Mouse (Mus musculus): ENCODE measurements around the gene Hs6st3. TPM values are rescaled to one million over a fixed set of nuclear protein-coding genes. Genes with fewer than 3 reads are reported as not detected.

Hs6st3 gene
- polyA plus RNA-seq, 1 experiment from 2014 or later: 0.11 TPM

DNA sequence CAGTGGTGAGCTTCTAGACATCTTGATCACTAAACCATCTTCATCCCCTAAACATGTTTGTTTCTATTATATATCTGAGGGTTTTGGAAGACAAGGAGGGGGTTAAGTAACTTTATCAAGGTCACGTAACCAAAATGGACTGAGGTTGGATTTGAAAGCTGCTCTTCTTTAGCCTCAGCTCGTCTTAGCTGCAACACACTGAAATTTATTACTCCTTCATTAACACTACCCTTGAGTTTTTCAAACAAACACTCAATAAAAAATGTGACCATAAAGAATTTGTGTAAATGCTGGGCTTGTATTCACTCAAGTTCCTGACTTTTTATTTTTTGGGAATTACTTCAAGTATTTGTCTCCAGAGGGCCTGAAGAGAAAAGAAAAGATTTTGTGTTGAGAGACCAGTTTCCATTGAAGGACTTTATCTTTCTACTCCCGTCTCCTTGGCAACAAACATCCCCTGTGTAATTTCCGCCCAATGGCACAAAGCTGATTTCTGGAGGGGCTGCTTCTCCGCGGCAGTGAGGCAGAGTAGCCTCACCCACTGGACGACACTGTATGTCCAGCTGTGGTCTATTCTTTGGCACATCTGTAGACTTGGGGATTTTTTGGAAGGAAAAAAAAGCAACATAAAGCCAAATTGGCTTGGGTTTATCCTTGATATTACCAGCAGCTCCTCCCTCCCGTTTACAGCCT is 696.0 kb downstream of the Hs6st3 start:
- Histone ChIP-seq H3K36me3 (ENCODE audit: control insufficient read depth, insufficient read depth, low read length) (no peaks in the 10 kb centered on the region), H3K27ac (replicated peaks in 1 of 2; ENCODE audit: control insufficient read depth in 1 of 2, insufficient read depth in 1 of 2, low read depth in 2 of 2, low read length in 2 of 2) (no peak overlapping the region), H3K9ac (ENCODE audit: low read length) (no peak overlapping the region), H3K4me1 (ENCODE audit: control insufficient read depth in 2 of 2, insufficient read depth in 2 of 2, low read length in 2 of 2) (no peaks in the 10 kb centered on the region), H3K9me3 (ENCODE audit: control insufficient read depth, low read length) (no peaks in the 10 kb centered on the region), H3K4me3 (ENCODE audit: control insufficient read depth in 1 of 2, insufficient read depth in 1 of 2, low read depth in 1 of 2, low read length in 2 of 2) (no peak overlapping the region), H3K27me3 (ENCODE audit: control insufficient read depth, insufficient read depth, low read length) (no peaks in the 10 kb centered on the region), H3K4me2 (ENCODE audit: low read length) (no peak overlapping the region)
- WGBS: 50% methylated on average over 8 of the region's 8 CpGs
- no peak for ATAC-seq (ENCODE audit: insufficient number of reproducible peaks, insufficient read depth, low FRiP score, low read depth)

DNA sequence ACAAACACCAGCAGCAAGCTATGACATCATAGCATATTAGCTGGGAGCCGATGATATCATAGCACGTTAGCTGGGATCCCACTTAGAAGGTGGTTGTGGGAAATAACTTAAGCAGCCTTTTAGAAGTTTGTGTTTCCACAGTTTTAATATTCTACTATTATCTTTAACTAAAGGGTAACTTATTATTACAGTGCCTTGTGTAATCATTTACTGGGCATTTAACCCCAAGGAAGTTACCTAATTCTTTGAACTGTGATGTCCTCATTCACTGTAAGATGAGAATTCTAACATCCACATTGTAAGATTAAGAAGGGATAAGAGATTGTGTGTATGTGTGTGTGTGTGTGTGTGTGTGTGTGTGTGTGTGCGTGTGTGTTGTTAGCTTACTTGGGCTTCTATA is 697.9 kb downstream of the Hs6st3 start:
- WGBS: 88% methylated on average over 3 of the region's 3 CpGs
- ATAC-seq (ENCODE audit: insufficient number of reproducible peaks, insufficient read depth, low FRiP score, low read depth): no peak
- no peaks in the 10 kb centered on the region for H3K9me3 ChIP-seq (ENCODE audit: control insufficient read depth, low read length)

DNA sequence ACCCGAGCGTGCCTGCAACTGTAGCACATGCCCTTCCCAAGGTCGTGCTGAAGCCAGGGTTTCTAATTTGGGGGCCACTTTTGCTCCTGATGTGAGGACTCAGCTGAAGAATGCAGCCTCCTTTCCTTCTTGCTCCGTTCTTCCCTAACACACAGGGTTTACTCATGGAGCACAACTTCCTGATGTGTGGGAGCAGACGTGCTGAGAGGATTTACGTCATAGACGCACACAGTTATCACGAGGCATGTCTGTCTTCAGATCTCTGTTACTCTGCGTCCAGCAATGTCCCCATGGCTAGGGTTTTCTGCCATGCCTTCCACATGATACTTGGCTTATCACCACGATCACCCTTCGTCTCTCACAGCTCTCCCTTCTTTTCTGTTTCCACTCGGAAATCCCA is 709.4 kb downstream of the Hs6st3 start:
- peak overlapping the region; percentile 2 to 21; a peak in 3 of 4 replicates for H3K4me3 ChIP-seq (ENCODE audit: control insufficient read depth in 1 of 2, insufficient read depth in 1 of 2, low read depth in 1 of 2, low read length in 2 of 2)

More for the DNA sequence above, 697.9 kb downstream of the Hs6st3 start:
- no peaks in the 10 kb centered on the region for H3K27me3 ChIP-seq (ENCODE audit: control insufficient read depth, insufficient read depth, low read length)
- H3K4me2 ChIP-seq (ENCODE audit: low read length): no peak overlapping the region
- H3K4me1 ChIP-seq (ENCODE audit: control insufficient read depth in 2 of 2, insufficient read depth in 2 of 2, low read length in 2 of 2): no peaks in the 10 kb centered on the region
- H3K9ac ChIP-seq (ENCODE audit: low read length): no peak overlapping the region
- no peak overlapping the region for H3K27ac ChIP-seq (replicated peaks in 1 of 2; ENCODE audit: control insufficient read depth in 1 of 2, insufficient read depth in 1 of 2, low read depth in 2 of 2, low read length in 2 of 2)
- H3K4me3 ChIP-seq (ENCODE audit: control insufficient read depth in 1 of 2, insufficient read depth in 1 of 2, low read depth in 1 of 2, low read length in 2 of 2): no peak overlapping the region
- no peaks in the 10 kb centered on the region for H3K36me3 ChIP-seq (ENCODE audit: control insufficient read depth, insufficient read depth, low read length)

DNA sequence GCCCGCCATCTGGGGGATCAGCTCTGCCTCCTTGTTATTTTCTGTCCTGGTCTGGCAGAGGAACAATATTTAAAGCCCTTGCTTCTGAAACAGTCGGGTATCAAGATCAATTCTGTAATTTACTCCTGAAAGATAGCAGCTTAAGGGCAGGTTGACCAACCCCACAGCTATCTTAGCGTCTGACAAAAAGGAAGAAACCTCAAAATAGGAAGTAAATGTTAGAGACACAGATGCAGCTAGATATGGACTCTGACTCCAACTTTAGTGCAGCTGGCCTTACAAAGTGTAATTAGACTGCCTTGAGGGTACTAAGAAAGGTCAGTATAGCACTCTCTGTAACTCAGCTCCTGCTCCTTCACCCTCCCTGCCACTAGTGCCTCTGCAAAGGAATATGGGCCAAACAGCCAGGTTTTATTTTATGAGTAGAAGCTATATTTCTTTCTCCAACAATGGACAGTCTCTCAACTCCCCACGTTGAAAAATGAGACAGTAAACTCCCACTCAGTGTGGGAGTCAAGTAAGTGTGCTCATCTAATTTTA is 710.7 kb downstream of the Hs6st3 start:
- Histone ChIP-seq H3K27ac (replicated peaks in 1 of 2; ENCODE audit: control insufficient read depth in 1 of 2, insufficient read depth in 1 of 2, low read depth in 2 of 2, low read length in 2 of 2) (no peak overlapping the region), H3K27me3 (ENCODE audit: control insufficient read depth, insufficient read depth, low read length) (no peaks in the 10 kb centered on the region), H3K9ac (ENCODE audit: low read length) (no peak overlapping the region), H3K36me3 (ENCODE audit: control insufficient read depth, insufficient read depth, low read length) (no peaks in the 10 kb centered on the region), H3K9me3 (ENCODE audit: control insufficient read depth, low read length) (no peaks in the 10 kb centered on the region), H3K4me2 (ENCODE audit: low read length) (no peak overlapping the region), H3K4me3 (ENCODE audit: control insufficient read depth in 1 of 2, insufficient read depth in 1 of 2, low read depth in 1 of 2, low read length in 2 of 2) (no peak overlapping the region), H3K4me1 (ENCODE audit: control insufficient read depth in 2 of 2, insufficient read depth in 2 of 2, low read length in 2 of 2) (peaks cover 8 to 11% of the 10 kb centered on the region in 2 experiments)
- WGBS: 67% methylated on average over 4 of the region's 4 CpGs
- ATAC-seq (ENCODE audit: insufficient number of reproducible peaks, insufficient read depth, low FRiP score, low read depth): no peak

More for the DNA sequence above, 709.4 kb downstream of the Hs6st3 start:
- no peak overlapping the region for H3K27ac ChIP-seq (replicated peaks in 1 of 2; ENCODE audit: control insufficient read depth in 1 of 2, insufficient read depth in 1 of 2, low read depth in 2 of 2, low read length in 2 of 2)
- H3K4me1 ChIP-seq (ENCODE audit: control insufficient read depth in 2 of 2, insufficient read depth in 2 of 2, low read length in 2 of 2): peaks cover 8 to 11% of the 10 kb centered on the region in 2 experiments
- H3K9ac ChIP-seq (ENCODE audit: low read length): peak overlapping the region; percentile 38; the same call in 1 of the 2 replicates
- no peaks in the 10 kb centered on the region for H3K27me3 ChIP-seq (ENCODE audit: control insufficient read depth, insufficient read depth, low read length)
- no peaks in the 10 kb centered on the region for H3K9me3 ChIP-seq (ENCODE audit: control insufficient read depth, low read length)
- ATAC-seq (ENCODE audit: insufficient number of reproducible peaks, insufficient read depth, low FRiP score, low read depth): no peak
- H3K4me2 ChIP-seq (ENCODE audit: low read length): peak overlapping the region; percentile 60
- no peaks in the 10 kb centered on the region for H3K36me3 ChIP-seq (ENCODE audit: control insufficient read depth, insufficient read depth, low read length)
- WGBS: 21% methylated on average over 12 of the region's 12 CpGs

DNA sequence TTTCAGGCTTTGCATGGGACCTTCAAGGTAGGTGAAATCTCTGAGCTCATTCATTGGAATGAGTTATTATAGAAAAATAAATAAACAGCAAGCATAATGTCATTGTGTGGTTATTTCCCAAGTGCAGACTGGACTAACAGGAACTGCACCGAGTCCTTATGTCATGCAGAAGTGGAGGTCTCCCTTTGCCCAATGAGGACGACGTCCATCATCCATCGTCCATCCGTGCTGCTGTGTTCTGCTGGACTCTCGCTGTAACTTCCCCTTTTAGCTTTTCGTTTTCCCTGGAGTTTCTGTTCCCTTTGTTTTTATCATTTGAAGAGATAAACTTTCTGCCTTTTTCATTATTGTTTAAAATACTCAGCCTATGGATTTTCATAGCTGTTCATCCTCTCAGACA is 711.2 kb downstream of the Hs6st3 start:
- 74% methylated on average over 7 of the region's 7 CpGs for WGBS
- no peak for ATAC-seq (ENCODE audit: insufficient number of reproducible peaks, insufficient read depth, low FRiP score, low read depth)

DNA sequence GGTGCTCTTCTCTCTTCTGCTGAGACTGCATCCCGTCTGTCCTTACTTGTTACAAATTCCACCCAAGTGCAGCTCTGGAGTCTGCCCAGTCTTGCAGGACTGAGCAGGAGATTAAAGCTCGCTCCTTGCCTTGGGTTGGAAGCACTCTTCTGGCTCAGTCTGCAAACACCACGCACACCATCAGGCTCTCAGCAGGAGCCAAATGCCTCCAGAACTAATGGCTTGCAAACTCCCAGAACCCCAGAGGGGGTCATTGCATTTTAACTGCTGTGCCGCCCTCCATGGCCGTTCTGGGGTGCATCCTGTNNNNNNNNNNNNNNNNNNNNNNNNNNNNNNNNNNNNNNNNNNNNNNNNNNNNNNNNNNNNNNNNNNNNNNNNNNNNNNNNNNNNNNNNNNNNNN is 714.0 kb downstream of the Hs6st3 start:
- no peaks in the 10 kb centered on the region for H3K36me3 ChIP-seq (ENCODE audit: control insufficient read depth, insufficient read depth, low read length)
- 5% methylated on average over 5 of the region's 5 CpGs for WGBS
- peak overlapping the region in 1 of 2 experiments; percentile 6; a peak in 1 of 4 replicates for H3K4me3 ChIP-seq (ENCODE audit: control insufficient read depth in 1 of 2, insufficient read depth in 1 of 2, low read depth in 1 of 2, low read length in 2 of 2)
- H3K4me2 ChIP-seq (ENCODE audit: low read length): peak overlapping the region; percentile 56
- no peaks in the 10 kb centered on the region for H3K27me3 ChIP-seq (ENCODE audit: control insufficient read depth, insufficient read depth, low read length)
- H3K9ac ChIP-seq (ENCODE audit: low read length): peak overlapping the region; percentile 34; the same call in 1 of the 2 replicates
- H3K9me3 ChIP-seq (ENCODE audit: control insufficient read depth, low read length): no peaks in the 10 kb centered on the region
- peaks cover 7 to 9% of the 10 kb centered on the region in 2 experiments for H3K4me1 ChIP-seq (ENCODE audit: control insufficient read depth in 2 of 2, insufficient read depth in 2 of 2, low read length in 2 of 2)
- ATAC-seq (ENCODE audit: insufficient number of reproducible peaks, insufficient read depth, low FRiP score, low read depth): no peak
- no peak overlapping the region for H3K27ac ChIP-seq (replicated peaks in 1 of 2; ENCODE audit: control insufficient read depth in 1 of 2, insufficient read depth in 1 of 2, low read depth in 2 of 2, low read length in 2 of 2)

More for the DNA sequence above, 711.2 kb downstream of the Hs6st3 start:
- no peak overlapping the region for H3K4me3 ChIP-seq (ENCODE audit: control insufficient read depth in 1 of 2, insufficient read depth in 1 of 2, low read depth in 1 of 2, low read length in 2 of 2)
- H3K4me1 ChIP-seq (ENCODE audit: control insufficient read depth in 2 of 2, insufficient read depth in 2 of 2, low read length in 2 of 2): peaks cover 8 to 11% of the 10 kb centered on the region in 2 experiments
- no peak overlapping the region for H3K27ac ChIP-seq (replicated peaks in 1 of 2; ENCODE audit: control insufficient read depth in 1 of 2, insufficient read depth in 1 of 2, low read depth in 2 of 2, low read length in 2 of 2)
- no peaks in the 10 kb centered on the region for H3K9me3 ChIP-seq (ENCODE audit: control insufficient read depth, low read length)
- H3K27me3 ChIP-seq (ENCODE audit: control insufficient read depth, insufficient read depth, low read length): no peaks in the 10 kb centered on the region
- no peaks in the 10 kb centered on the region for H3K36me3 ChIP-seq (ENCODE audit: control insufficient read depth, insufficient read depth, low read length)
- H3K4me2 ChIP-seq (ENCODE audit: low read length): no peak overlapping the region
- H3K9ac ChIP-seq (ENCODE audit: low read length): no peak overlapping the region

DNA sequence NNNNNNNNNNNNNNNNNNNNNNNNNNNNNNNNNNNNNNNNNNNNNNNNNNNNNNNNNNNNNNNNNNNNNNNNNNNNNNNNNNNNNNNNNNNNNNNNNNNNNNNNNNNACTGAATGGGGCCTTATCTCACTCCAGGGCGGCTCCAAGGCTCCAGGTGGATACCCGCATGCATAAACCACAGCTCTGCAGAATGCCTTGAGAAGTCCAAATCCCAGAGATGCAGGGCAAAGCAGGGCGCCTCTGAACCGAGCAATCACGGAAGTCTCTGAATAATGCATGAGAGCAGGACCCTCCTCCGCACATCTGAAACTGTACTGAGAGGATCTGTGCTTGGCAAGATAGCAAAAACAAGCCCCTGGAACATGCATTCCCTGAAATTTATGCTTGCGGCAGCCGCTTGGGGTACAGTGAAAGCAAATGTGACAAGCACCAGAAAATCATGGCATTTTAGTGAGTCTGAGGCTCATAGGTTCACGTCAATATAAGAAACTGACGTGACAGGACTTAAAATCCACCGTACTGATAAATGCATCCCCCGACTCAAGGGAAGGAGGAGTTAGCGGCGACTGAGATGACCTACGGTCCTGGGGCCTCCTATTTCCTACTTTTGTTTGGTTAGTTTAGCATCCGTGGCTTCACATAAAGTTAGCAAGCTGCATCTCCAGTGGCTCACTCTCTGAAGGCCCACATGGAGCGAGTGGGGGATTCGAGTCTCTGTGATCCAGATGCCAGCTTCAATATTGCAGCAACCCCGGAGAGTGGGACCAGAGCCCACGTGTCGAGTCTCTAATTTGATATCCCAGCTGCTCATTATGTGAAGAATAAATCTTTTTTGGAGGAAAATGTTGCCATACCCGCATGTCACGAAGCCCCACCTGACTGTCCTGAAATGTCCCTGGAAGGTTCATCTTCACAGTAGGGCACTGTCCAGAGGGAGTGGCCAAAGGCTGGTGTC is 719.5 kb downstream of the Hs6st3 start:
- Histone ChIP-seq H3K4me2 (ENCODE audit: low read length) (peak overlapping the region; percentile 60), H3K27me3 (ENCODE audit: control insufficient read depth, insufficient read depth, low read length) (no peaks in the 10 kb centered on the region), H3K36me3 (ENCODE audit: control insufficient read depth, insufficient read depth, low read length) (no peaks in the 10 kb centered on the region), H3K4me1 (ENCODE audit: control insufficient read depth in 2 of 2, insufficient read depth in 2 of 2, low read length in 2 of 2) (peaks cover 3 to 7% of the 10 kb centered on the region in 2 experiments; a peak in 3 of 4 replicates), H3K4me3 (ENCODE audit: control insufficient read depth in 1 of 2, insufficient read depth in 1 of 2, low read depth in 1 of 2, low read length in 2 of 2) (peak overlapping the region; percentile 11 to 17; a peak in 2 of 4 replicates), H3K9me3 (ENCODE audit: control insufficient read depth, low read length) (no peaks in the 10 kb centered on the region), H3K9ac (ENCODE audit: low read length) (peak overlapping the region; percentile 3; the same call in 1 of the 2 replicates), H3K27ac (replicated peaks in 1 of 2; ENCODE audit: control insufficient read depth in 1 of 2, insufficient read depth in 1 of 2, low read depth in 2 of 2, low read length in 2 of 2) (no peak overlapping the region)
- 43% methylated on average over 23 of the region's 23 CpGs for WGBS
- ATAC-seq (ENCODE audit: insufficient number of reproducible peaks, insufficient read depth, low FRiP score, low read depth): no peak
